Mouse (Mus musculus): Measurements from ENCODE around the gene Senp7.

GRCm38 (mm10) chr16:56134149-56134548, 86.0 kb downstream of the Senp7 start:
- TF ChIP-seq CTCF (IDR thresholded peaks at IDR 0.05; ENCODE audit: low read depth, low read length) (no peak), POLR2A (IDR thresholded peaks at IDR 0.05; ENCODE audit: extremely low read depth, insufficient read depth, low read length) (no peak)
